Mouse (Mus musculus): ENCODE results near the gene Gfod2.
A peak's percentile ranks its signal among the peaks of the same experiment; 100 is the strongest.

Gfod2 gene

GRCm38 (mm10) chr8:105758277-105759108 is at the start of gene Gfod2:
Gfod2 (minus strand) TSS chr8:105758664.
- DNase-seq (ENCODE audit: low read depth, low spot score): peak; percentile 94

GRCm38 (mm10) chr8:105807766-105808165 is 49.3 kb upstream of the Gfod2 start:
- DNase-seq (ENCODE audit: low read depth, low spot score): no peak

- no peak for DNase-seq (ENCODE audit: low read depth, low spot score)
Measured at GRCm38 (mm10) chr8:105805964-105806363, 47.5 kb upstream of the Gfod2 start.

DNA sequence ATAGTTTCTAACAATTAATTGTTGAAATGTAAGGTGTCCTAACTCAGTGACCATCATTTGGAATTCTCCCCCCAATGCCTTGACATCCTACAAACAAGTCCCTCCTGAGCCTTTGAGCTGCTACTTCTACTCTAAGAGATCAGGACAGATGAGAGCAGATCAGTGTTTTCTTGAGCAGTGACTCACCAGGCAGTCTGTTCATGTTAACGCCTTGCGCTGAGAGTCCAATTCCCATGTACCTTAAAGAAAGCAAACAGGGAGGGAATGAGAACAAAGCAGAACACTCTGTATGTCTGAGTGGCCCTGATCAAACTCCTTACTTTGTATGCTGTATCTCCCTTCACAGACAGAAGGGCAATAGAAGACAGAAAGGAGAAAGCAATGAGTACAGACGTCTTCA is 46.9 kb upstream of the Gfod2 start:
- DNase-seq (ENCODE audit: low read depth, low spot score): no peak

DNA sequence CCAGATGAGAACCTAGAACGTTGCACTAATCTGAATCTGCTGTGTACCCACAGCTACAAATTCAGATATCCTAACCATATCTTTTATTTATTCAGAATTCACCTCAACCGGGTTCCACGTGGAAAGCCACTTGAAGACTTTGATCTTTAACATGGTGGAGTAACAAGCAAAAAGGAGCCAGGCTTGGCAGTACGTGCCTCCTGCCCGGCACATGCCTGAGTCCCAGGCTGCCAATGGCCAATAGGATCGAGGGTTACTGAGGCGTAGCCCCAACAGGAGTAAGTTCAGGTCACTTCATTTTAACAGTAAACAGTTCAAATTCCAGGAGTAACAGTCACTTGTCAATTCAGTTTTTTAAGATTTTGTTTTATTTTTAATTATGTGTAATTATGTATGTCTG is 46.3 kb upstream of the Gfod2 start:
- no peak for DNase-seq (ENCODE audit: low read depth, low spot score)

GRCm38 (mm10) chr8:105801153-105801904 is 42.9 kb upstream of the Gfod2 start:
- DNase-seq (ENCODE audit: low read depth, low spot score): no peak

- DNase-seq (ENCODE audit: low read depth, low spot score): no peak
Measured at GRCm38 (mm10) chr8:105799091-105799812, 40.8 kb upstream of the Gfod2 start.

DNA sequence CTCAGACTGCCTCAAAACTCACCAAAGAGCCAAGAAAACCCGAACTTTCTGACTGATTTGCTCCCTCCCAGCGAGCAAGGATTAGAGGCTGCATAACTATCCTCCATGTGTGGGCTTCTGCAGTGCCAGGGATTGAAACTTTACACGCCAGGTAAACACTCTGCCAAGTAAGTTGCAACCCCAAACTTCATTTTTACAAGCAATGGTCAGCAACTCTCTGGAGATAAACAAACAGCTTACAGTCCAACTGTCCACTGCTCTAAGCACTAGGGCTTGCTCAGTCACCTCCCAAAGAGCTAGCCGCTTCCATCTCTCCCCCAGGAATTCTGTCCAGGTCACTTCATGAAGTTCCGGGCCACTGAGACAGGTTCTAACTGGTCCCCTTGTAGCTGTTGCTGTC is 39.9 kb upstream of the Gfod2 start:
- DNase-seq (ENCODE audit: low read depth, low spot score): no peak

- DNase-seq (ENCODE audit: low read depth, low spot score): no peak
Measured at GRCm38 (mm10) chr8:105795785-105796184, 37.3 kb upstream of the Gfod2 start.

- DNase-seq (ENCODE audit: low read depth, low spot score): no peak
Measured at GRCm38 (mm10) chr8:105794009-105794598, 35.6 kb upstream of the Gfod2 start.

DNA sequence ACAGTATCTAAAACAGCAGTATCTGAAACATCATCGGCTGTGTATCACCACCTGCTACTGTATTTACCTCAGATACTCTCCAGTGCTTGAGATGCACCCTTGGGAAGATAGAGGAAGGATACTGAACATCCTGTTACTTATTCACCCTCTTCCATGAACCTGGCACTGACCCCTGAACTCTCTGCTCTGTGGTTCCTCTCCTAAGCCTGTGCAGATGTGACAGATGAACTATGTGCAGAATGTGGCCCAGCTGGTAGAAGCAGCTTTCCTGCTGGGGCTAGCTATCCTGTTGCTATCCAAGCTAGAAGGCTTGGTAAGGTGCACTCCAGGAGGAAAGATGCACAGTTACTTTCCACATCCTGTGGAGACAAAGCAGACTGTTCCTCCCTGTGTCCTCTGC is 34.9 kb upstream of the Gfod2 start:
- no peak for DNase-seq (ENCODE audit: low read depth, low spot score)

DNA sequence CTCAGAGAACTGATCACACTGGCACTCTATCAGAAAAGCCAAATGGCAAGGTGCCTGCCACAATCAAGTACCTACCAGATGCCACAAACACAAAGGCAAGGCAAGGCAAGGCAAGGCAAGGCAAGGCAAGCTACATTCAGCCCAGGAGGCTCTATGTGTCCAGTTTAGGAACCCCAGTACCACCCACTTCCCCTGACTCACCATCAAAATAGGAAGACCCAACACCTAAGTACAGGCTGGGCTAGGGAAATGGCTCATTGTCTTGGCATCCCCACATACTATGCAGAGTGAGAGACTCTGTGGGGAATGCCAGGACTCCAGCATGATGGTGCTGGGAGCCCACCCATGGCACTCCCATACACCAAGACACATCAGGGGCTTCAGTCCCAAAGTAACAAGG is 31.2 kb upstream of the Gfod2 start:
- no peak for DNase-seq (ENCODE audit: low read depth, low spot score)

- DNase-seq (ENCODE audit: low read depth, low spot score): no peak
Measured at GRCm38 (mm10) chr8:105788927-105789326, 30.5 kb upstream of the Gfod2 start.

- peak; percentile 37 for DNase-seq (ENCODE audit: low read depth, low spot score)
Measured at GRCm38 (mm10) chr8:105788241-105788640, 29.8 kb upstream of the Gfod2 start.

GRCm38 (mm10) chr8:105780298-105780697 is 21.8 kb upstream of the Gfod2 start:
- no peak for DNase-seq (ENCODE audit: low read depth, low spot score)

GRCm38 (mm10) chr8:105777833-105778232 is 19.4 kb upstream of the Gfod2 start:
- no peak for DNase-seq (ENCODE audit: low read depth, low spot score)

GRCm38 (mm10) chr8:105774498-105774897 is 16.0 kb upstream of the Gfod2 start:
- DNase-seq (ENCODE audit: low read depth, low spot score): no peak

GRCm38 (mm10) chr8:105773441-105773861 is 15.0 kb upstream of the Gfod2 start:
- DNase-seq (ENCODE audit: low read depth, low spot score): no peak

GRCm38 (mm10) chr8:105771398-105772175 is 13.1 kb upstream of the Gfod2 start:
- DNase-seq (ENCODE audit: low read depth, low spot score): no peak

- peak; percentile 22 for DNase-seq (ENCODE audit: low read depth, low spot score)
Measured at GRCm38 (mm10) chr8:105770609-105771008, 12.1 kb upstream of the Gfod2 start.
